Mouse (Mus musculus) lung, adult 2 months (tissue): ENCODE measurements around the gene Rab40b.

Experiments used
- CTCF ChIP-seq: fragments of 200-500 bp; IDR thresholded peaks from 2 replicates; pipeline ENCODE4 v1.5.1; 2011; ENCODE audit warnings: mild to moderate bottlenecking, low read length, control low read depth; ENCODE audit not compliant: insufficient read depth
- POLR2A ChIP-seq: fragments of 200-500 bp; IDR thresholded peaks from 2 replicates; pipeline ENCODE4 v1.6.1; 2011; ENCODE audit warnings: low read depth, mild to moderate bottlenecking, control low read depth, low read length, borderline replicate concordance; ENCODE audit errors: extremely low read depth

DNA sequence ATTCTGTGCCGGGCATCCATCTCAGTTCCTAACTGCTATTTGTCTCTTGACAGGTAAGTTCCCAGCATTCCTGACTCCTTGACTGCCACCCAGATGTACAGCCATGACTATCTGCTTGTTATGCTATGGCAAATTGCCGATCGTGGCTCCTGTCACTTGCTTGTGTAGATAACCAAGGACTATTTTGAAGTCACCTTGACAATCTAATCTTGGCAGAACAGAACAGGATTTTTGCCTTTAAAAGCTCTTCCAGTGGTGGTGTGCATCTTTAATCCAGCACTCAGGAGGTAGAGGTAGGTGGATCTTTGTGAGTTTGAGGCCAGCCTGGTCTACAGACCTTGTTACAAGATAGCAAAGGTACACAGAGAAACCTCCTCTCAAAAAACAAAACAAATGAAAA lies 4.4 kb upstream of the Rab40b start:
- no peak for TF ChIP-seq CTCF
- no peak for TF ChIP-seq POLR2A
